Comparison of ENCODE assay signal across 8 mouse cellular contexts in genomic region chrX:169969765-169970164, GRCm38 (mm10). TPM values are rescaled to one million over a fixed set of nuclear protein-coding genes. Genes with fewer than 3 reads are reported as not detected.
DNase-seq lines count a peak whose midpoint lies in the region; ATAC-seq lines count a peak whose summit lies in the region.
"Not testable (repeated sequence)": the region's sequence is repeated elsewhere in the genome, so short reads cannot be mapped to it uniquely, and the experiment has no call there.

No protein-coding gene starts in this region.

- 86% methylated on average over 3 of the region's 3 CpGs for WGBS in embryonic facial prominence, embryonic 13.5 days
- WGBS in heart, embryonic 14.5 days, result 73% methylated on average over 3 of the region's 3 CpGs
- 89% methylated on average over 3 of the region's 3 CpGs for WGBS in intestine, embryonic 16.5 days
- WGBS in liver, embryonic 13.5 days (ENCODE audit: insufficient replicate concordance), result 62% methylated on average over 3 of the region's 3 CpGs
- WGBS in midbrain, embryonic 15.5 days, result 87% methylated on average over 3 of the region's 3 CpGs

- H3K4me3 ChIP-seq in embryonic facial prominence, embryonic 13.5 days; heart, embryonic 14.5 days (ENCODE audit: control insufficient read depth in 1 of 2, insufficient read depth in 1 of 2, low read depth in 1 of 2, low read length in 2 of 2); intestine, embryonic 16.5 days (ENCODE audit: low read length); liver, embryonic 13.5 days (replicated peaks); midbrain, embryonic 15.5 days: not testable (repeated sequence)

- peak; percentile 2 for DNase-seq in A20 (ENCODE audit: low read depth, low spot score)
- DNase-seq in c-Kit-positive CD71-negative TER-119-negative erythroid progenitor cells, embryonic 14.5 days (ENCODE audit: low read depth), result peak; percentile 19
- not testable (repeated sequence) for DNase-seq in liver, embryonic 13.5 days
- peak; percentile 5 for DNase-seq in skeletal muscle tissue, adult 2 months (ENCODE audit: low read depth, low spot score)

- not testable (repeated sequence) for H3K27me3 ChIP-seq in embryonic facial prominence, embryonic 13.5 days; heart, embryonic 14.5 days (ENCODE audit: control insufficient read depth, insufficient read depth, low read length); intestine, embryonic 16.5 days (replicated peaks; ENCODE audit: control insufficient read depth, insufficient read depth, low read length); liver, embryonic 13.5 days; midbrain, embryonic 15.5 days (replicated peaks)

- H3K9me3 ChIP-seq in embryonic facial prominence, embryonic 13.5 days, result peaks cover 13% of the 10 kb centered on the region; the same call in 1 of the 2 replicates
- not testable (repeated sequence) for H3K9me3 ChIP-seq in heart, embryonic 14.5 days (ENCODE audit: control insufficient read depth, low read length); intestine, embryonic 16.5 days (ENCODE audit: control insufficient read depth, low read length); midbrain, embryonic 15.5 days
- peaks cover 14% of the 10 kb centered on the region; the same call in 1 of the 2 replicates for H3K9me3 ChIP-seq in liver, embryonic 13.5 days (replicated peaks)

- not testable (repeated sequence) for H3K36me3 ChIP-seq in embryonic facial prominence, embryonic 13.5 days; heart, embryonic 14.5 days (ENCODE audit: control insufficient read depth, insufficient read depth, low read length); intestine, embryonic 16.5 days (ENCODE audit: control insufficient read depth, insufficient read depth, low read length); midbrain, embryonic 15.5 days (replicated peaks)
- H3K36me3 ChIP-seq in liver, embryonic 13.5 days, result peaks cover 18% of the 10 kb centered on the region

- not testable (repeated sequence) for H3K9ac ChIP-seq in embryonic facial prominence, embryonic 13.5 days; heart, embryonic 14.5 days (ENCODE audit: low read length); intestine, embryonic 16.5 days (ENCODE audit: low read depth, low read length); liver, embryonic 13.5 days; midbrain, embryonic 15.5 days

- not testable (repeated sequence) for H3K27ac ChIP-seq in embryonic facial prominence, embryonic 13.5 days; heart, embryonic 14.5 days (replicated peaks in 1 of 2; ENCODE audit: control insufficient read depth in 1 of 2, insufficient read depth in 1 of 2, low read depth in 2 of 2, low read length in 2 of 2); intestine, embryonic 16.5 days (ENCODE audit: low read length); liver, embryonic 13.5 days; midbrain, embryonic 15.5 days

- peak; percentile 35; the same call in 1 of the 2 replicates for ATAC-seq in embryonic facial prominence, embryonic 13.5 days (ENCODE audit: insufficient number of reproducible peaks, insufficient read depth, low FRiP score, low TSS enrichment, low read depth)
- 0 out of 2 replicates have a peak, but pooled peaks have one; percentile 8 for ATAC-seq in heart, embryonic 14.5 days (ENCODE audit: insufficient number of reproducible peaks, insufficient read depth, low FRiP score, low read depth)
- peak; percentile 31; the same call in 1 of the 2 replicates for ATAC-seq in intestine, embryonic 16.5 days
- ATAC-seq in liver, embryonic 13.5 days (ENCODE audit: low read depth), result peak; percentile 24; the same call in 1 of the 2 replicates
- ATAC-seq in midbrain, embryonic 15.5 days (replicated peaks), result peak; percentile 31

- H3K4me1 ChIP-seq in embryonic facial prominence, embryonic 13.5 days; heart, embryonic 14.5 days (ENCODE audit: control insufficient read depth in 2 of 2, insufficient read depth in 2 of 2, low read length in 2 of 2); intestine, embryonic 16.5 days (ENCODE audit: control insufficient read depth, insufficient read depth, low read length); liver, embryonic 13.5 days (replicated peaks); midbrain, embryonic 15.5 days: not testable (repeated sequence)

- H3K4me2 ChIP-seq in embryonic facial prominence, embryonic 13.5 days; heart, embryonic 14.5 days (ENCODE audit: low read length); intestine, embryonic 16.5 days (ENCODE audit: low read depth, low read length); liver, embryonic 13.5 days; midbrain, embryonic 15.5 days: not testable (repeated sequence)

RNA-seq across cellular contexts. Expression of gene Gm21887, which starts 39.7 kb away (rescaled TPM):
- 188 and 256 TPM in 2 replicates for polyA plus RNA-seq in embryonic facial prominence, embryonic 13.5 days (2015; fragmentation: Nextera tagmentation; extraction: Ambion mirVana)
- 181 and 228 TPM in 2 replicates for polyA plus RNA-seq in heart, embryonic 14.5 days (2014; fragmentation: Nextera tagmentation; extraction: Ambion mirVana)
- polyA plus RNA-seq in intestine, embryonic 16.5 days (2015; fragmentation: Nextera tagmentation; extraction: Ambion mirVana), result 111 and 149 TPM in 2 replicates
- polyA plus RNA-seq in liver, embryonic 13.5 days (2015; fragmentation: Nextera tagmentation; extraction: Ambion mirVana), result 84.4 and 95.3 TPM in 2 replicates
- 187 and 227 TPM in 2 replicates for polyA plus RNA-seq in midbrain, embryonic 15.5 days (2015; fragmentation: Nextera tagmentation; extraction: Ambion mirVana)
